Mouse (Mus musculus): ENCODE data around the gene Micall1. TPM values are rescaled to one million over a fixed set of nuclear protein-coding genes. Genes with fewer than 3 reads are reported as not detected.
A peak's percentile ranks its signal among the peaks of the same experiment; 100 is the strongest.

Gene Micall1
- 10 to 100 TPM; 43.0 to 45.7 TPM for total RNA-seq (2021)
- 39.3 and 58.7 TPM in 2 replicates for polyA plus RNA-seq (2012; rRNA removed)
- long read RNA-seq, full-length matches to known transcripts: 7 of 27 reads
- long read RNA-seq, partial matches to known transcripts: 1 of 27 reads
- long read RNA-seq, other reads (novel, unspliced or antisense): 19 of 27 reads

- H3K27ac ChIP-seq: peak within 1 kb of the TSS; percentile 97
- peak within 1 kb of the TSS; percentile 94 for H3K4me3 ChIP-seq
- no peaks in the 10 kb centered on the region for H3K36me3 ChIP-seq (ENCODE audit: control insufficient read depth, insufficient read depth, low read length)
- H3K79me2 ChIP-seq (replicated peaks; ENCODE audit: control insufficient read depth, insufficient read depth, low read length): peaks cover 7% of the 10 kb centered on the region
- intact Hi-C loops (cut with DNase I): loop anchor here (1.0 kb wide), 2 partner anchors 11 to 33 kb away; partner anchors contain the start of gene Eif3l
- H3K4me1 ChIP-seq (ENCODE audit: control insufficient read depth, insufficient read depth, low read length): peaks cover 8% of the 10 kb centered on the region
- no peaks in the 10 kb centered on the region for H3K27me3 ChIP-seq (ENCODE audit: control insufficient read depth, insufficient read depth, low read length)
- TF ChIP-seq EP300 (IDR thresholded peaks at IDR 0.05; ENCODE audit: insufficient read depth, low read depth, low read length): 0 out of 2 replicates have a peak, but pooled peaks have one; percentile 11
- peak; percentile 32; the same call in 1 of the 2 replicates for TF ChIP-seq POLR2A (IDR thresholded peaks at IDR 0.05; ENCODE audit: insufficient read depth, low read depth, low read length)
- no peak for TF ChIP-seq CTCF (IDR thresholded peaks at IDR 0.05)
- H3K9ac ChIP-seq (ENCODE audit: low read depth, low read length): peak within 1 kb of the TSS; percentile 100
- DNase-seq: peak; percentile 85 to 87
- 2% methylated on average over 80 of the region's 85 CpGs for WGBS
Measured at GRCm38 (mm10) chr15:79108421-79109320, at the start of gene Micall1. Gene Micall1, plus strand, starts transcription at chr15:79108898.

- Histone ChIP-seq H3K79me2 (replicated peaks; ENCODE audit: control insufficient read depth, insufficient read depth, low read length) (peaks cover 2% of the 10 kb centered on the region; the same call in 1 of the 2 replicates), H3K27ac (no peak overlapping the region), H3K36me3 (ENCODE audit: control insufficient read depth, insufficient read depth, low read length) (no peaks in the 10 kb centered on the region), H3K4me1 (ENCODE audit: control insufficient read depth, insufficient read depth, low read length) (peaks cover 2% of the 10 kb centered on the region), H3K27me3 (ENCODE audit: control insufficient read depth, insufficient read depth, low read length) (no peaks in the 10 kb centered on the region), H3K9ac (ENCODE audit: low read depth, low read length) (no peak overlapping the region), H3K4me3 (no peak overlapping the region)
- TF ChIP-seq EP300 (IDR thresholded peaks at IDR 0.05; ENCODE audit: insufficient read depth, low read depth, low read length) (no peak), POLR2A (IDR thresholded peaks at IDR 0.05; ENCODE audit: insufficient read depth, low read depth, low read length) (no peak), CTCF (IDR thresholded peaks at IDR 0.05) (no peak)
- 76% methylated on average over 14 of the region's 14 CpGs for WGBS
- DNase-seq: no peak
- intact Hi-C loops (cut with DNase I): no loop called here
Measured at GRCm38 (mm10) chr15:79060887-79061565, 47.7 kb upstream of the Micall1 start.

- no peaks in the 10 kb centered on the region for H3K27me3 ChIP-seq (ENCODE audit: control insufficient read depth, insufficient read depth, low read length)
- intact Hi-C loops (cut with DNase I): loop anchor here (2.0 kb wide), 1 partner anchor 34 kb away; the partner anchor contains the start of gene H1f0
- DNase-seq: peak; percentile 93 to 98
- H3K4me3 ChIP-seq: peak within 1 kb of the TSS; percentile 71
- H3K4me1 ChIP-seq (ENCODE audit: control insufficient read depth, insufficient read depth, low read length): peaks cover 2% of the 10 kb centered on the region
- TF ChIP-seq EP300 (IDR thresholded peaks at IDR 0.05; ENCODE audit: insufficient read depth, low read depth, low read length) (no peak), POLR2A (IDR thresholded peaks at IDR 0.05; ENCODE audit: insufficient read depth, low read depth, low read length) (peak; percentile 78)
- H3K36me3 ChIP-seq (ENCODE audit: control insufficient read depth, insufficient read depth, low read length): no peaks in the 10 kb centered on the region
- peak within 1 kb of the TSS; percentile 81 for H3K27ac ChIP-seq
- peaks cover 2% of the 10 kb centered on the region; the same call in 1 of the 2 replicates for H3K79me2 ChIP-seq (replicated peaks; ENCODE audit: control insufficient read depth, insufficient read depth, low read length)
- WGBS: under 1% methylated on average over 80 of the region's 80 CpGs
- H3K9ac ChIP-seq (ENCODE audit: low read depth, low read length): peak within 1 kb of the TSS; percentile 93
Measured at GRCm38 (mm10) chr15:79062376-79063159, 46.1 kb upstream of the Micall1 start, which contains the start of gene Ankrd54. Gene Ankrd54, minus strand, starts transcription at chr15:79062893.

DNA sequence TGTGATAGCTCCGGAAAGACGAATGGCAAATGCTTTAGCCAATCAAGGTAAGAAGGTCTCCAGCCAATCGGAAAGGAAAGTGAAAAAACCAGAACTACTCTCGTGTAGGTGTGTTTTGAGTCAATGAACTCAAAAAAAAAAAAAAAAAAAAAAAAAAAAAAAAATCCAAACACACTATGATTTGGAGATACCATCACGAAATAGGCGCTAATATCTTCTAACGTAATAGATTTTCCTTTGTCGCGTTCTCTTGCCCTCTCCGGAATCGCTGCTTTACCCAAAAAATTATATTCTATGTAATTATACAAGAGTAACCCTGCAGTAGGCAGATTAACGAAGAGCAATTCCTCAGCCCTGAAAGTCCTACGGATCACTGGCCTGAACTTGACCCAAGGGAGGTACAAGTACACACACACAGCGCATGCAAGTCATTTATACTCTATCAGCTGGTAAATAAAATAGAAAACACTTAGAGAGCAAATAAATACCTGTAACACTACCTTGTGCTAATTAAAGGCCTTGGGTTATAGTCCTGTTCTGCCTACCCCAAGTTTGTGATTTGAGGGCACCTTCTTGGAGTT lies 45.4 kb upstream of the Micall1 start:
- intact Hi-C loops (cut with DNase I): loop anchor here (2.0 kb wide), 1 partner anchor 34 kb away; the partner anchor contains the start of gene H1f0
- Histone ChIP-seq H3K79me2 (replicated peaks; ENCODE audit: control insufficient read depth, insufficient read depth, low read length) (peaks cover 2% of the 10 kb centered on the region; the same call in 1 of the 2 replicates), H3K27ac (peak overlapping the region; percentile 4; the same call in 1 of the 2 replicates), H3K27me3 (ENCODE audit: control insufficient read depth, insufficient read depth, low read length) (no peaks in the 10 kb centered on the region), H3K36me3 (ENCODE audit: control insufficient read depth, insufficient read depth, low read length) (no peaks in the 10 kb centered on the region), H3K4me1 (ENCODE audit: control insufficient read depth, insufficient read depth, low read length) (peaks cover 2% of the 10 kb centered on the region), H3K4me3 (peak overlapping the region; percentile 42), H3K9ac (ENCODE audit: low read depth, low read length) (0 out of 2 replicates have a peak overlapping the region, but pooled peaks have one; percentile 27)
- WGBS: 9% methylated on average over 14 of the region's 14 CpGs
- no peak for DNase-seq
- no peak for TF ChIP-seq EP300 (IDR thresholded peaks at IDR 0.05; ENCODE audit: insufficient read depth, low read depth, low read length)
- TF ChIP-seq CTCF (IDR thresholded peaks at IDR 0.05): no peak
- no peak for TF ChIP-seq POLR2A (IDR thresholded peaks at IDR 0.05; ENCODE audit: insufficient read depth, low read depth, low read length)
